Mouse (Mus musculus) limb, embryonic 13.5 days (tissue): ENCODE data around the gene Fbxl16. TPM values are rescaled to one million over a fixed set of nuclear protein-coding genes. Genes with fewer than 3 reads are reported as not detected.

Experiments
- microRNA-seq: library from miRNA; unstranded; fragments of <30 nt; microRNA quantifications from one replicate; pipeline ENCODE4, GENCODE M21; 2016
- polyA plus RNA-seq: library from polyadenylated mRNA; unstranded; fragments of >200 nt; fragmentation: Nextera tagmentation; extraction: Ambion mirVana; gene quantifications from 2 replicates; pipeline ENCODE4 v1.2.1, GENCODE M21; 2015

Fbxl16 gene
- polyA plus RNA-seq, 1 experiment from 2014 or later: 2.8 TPM

Small RNAs within 50 kb of the gene (microRNA-seq; reads per million reads assigned to microRNA genes)
- gene Mir3082 (0.52 reads per million), gene Mir6966 (not detected)

Other genes starting within 250 kb of the Fbxl16 start
- gene Sox8, start 238.4 kb upstream of the Fbxl16 start, polyA plus RNA-seq: 15.0 and 16.5 TPM in 2 replicates
- 31.2 and 33.2 TPM in 2 replicates for gene Lmf1, start 230.0 kb upstream of the Fbxl16 start, polyA plus RNA-seq
- gene Gng13, start 91.9 kb upstream of the Fbxl16 start, polyA plus RNA-seq: 1.7 and 2.6 TPM in 2 replicates
- 32.2 and 34.8 TPM in 2 replicates for gene Chtf18, start 81.7 kb upstream of the Fbxl16 start, polyA plus RNA-seq
- 25.8 and 27.0 TPM in 2 replicates for gene Rpusd1, start 81.4 kb upstream of the Fbxl16 start, polyA plus RNA-seq
- not detected in 2 replicates for gene Mslnl, start 73.0 kb upstream of the Fbxl16 start, polyA plus RNA-seq
- not detected in 2 replicates for gene Msln, start 54.7 kb upstream of the Fbxl16 start, polyA plus RNA-seq
- gene Narfl, start 35.3 kb upstream of the Fbxl16 start, polyA plus RNA-seq: 25.5 and 25.7 TPM in 2 replicates
- gene Haghl, start 23.4 kb upstream of the Fbxl16 start, polyA plus RNA-seq: 85.1 and 98.6 TPM in 2 replicates
- 0.27 and 0.31 TPM in 2 replicates for gene Ccdc78, start 22.5 kb upstream of the Fbxl16 start, polyA plus RNA-seq
- gene Fam173a, start 16.2 kb upstream of the Fbxl16 start, polyA plus RNA-seq: 65.5 and 73.1 TPM in 2 replicates
- 2.2 TPM in 1 of 2 replicates, not detected in the other for gene AC134908.4, start 13.4 kb upstream of the Fbxl16 start, polyA plus RNA-seq
- gene Metrn, start 11.9 kb upstream of the Fbxl16 start, polyA plus RNA-seq: 50.7 and 52.5 TPM in 2 replicates
- gene Wdr24, start 14.5 kb downstream of the Fbxl16 start, polyA plus RNA-seq: 25.2 and 27.7 TPM in 2 replicates
- 57.9 and 60.7 TPM in 2 replicates for gene Jmjd8, start 19.8 kb downstream of the Fbxl16 start, polyA plus RNA-seq
- 359 and 366 TPM in 2 replicates for gene Stub1, start 24.3 kb downstream of the Fbxl16 start, polyA plus RNA-seq
- 1.4 and 1.6 TPM in 2 replicates for gene Rhbdl1, start 28.2 kb downstream of the Fbxl16 start, polyA plus RNA-seq
- gene Gm20683, start 32.7 kb downstream of the Fbxl16 start, polyA plus RNA-seq: 1.5 and 1.9 TPM in 2 replicates
- 25.7 and 26.8 TPM in 2 replicates for gene Rhot2, start 35.8 kb downstream of the Fbxl16 start, polyA plus RNA-seq
- 24.9 and 26.2 TPM in 2 replicates for gene Wdr90, start 52.4 kb downstream of the Fbxl16 start, polyA plus RNA-seq
- gene Mcrip2, start 59.7 kb downstream of the Fbxl16 start, polyA plus RNA-seq: 9.8 and 12.2 TPM in 2 replicates
- 56.1 and 56.2 TPM in 2 replicates for gene Mettl26, start 66.0 kb downstream of the Fbxl16 start, polyA plus RNA-seq
- gene Wfikkn1, start 71.8 kb downstream of the Fbxl16 start, polyA plus RNA-seq: 0.41 and 0.57 TPM in 2 replicates
- gene Rab40c, start 110.6 kb downstream of the Fbxl16 start, polyA plus RNA-seq: 33.4 and 37.6 TPM in 2 replicates
- 50.2 and 50.5 TPM in 2 replicates for gene Pigq, start 135.9 kb downstream of the Fbxl16 start, polyA plus RNA-seq
- not detected in 2 replicates for gene Nhlrc4, start 135.9 kb downstream of the Fbxl16 start, polyA plus RNA-seq
- 0.19 and 0.31 TPM in 2 replicates for gene A930017K11Rik, start 143.5 kb downstream of the Fbxl16 start, polyA plus RNA-seq
- gene Capn15, start 176.7 kb downstream of the Fbxl16 start, polyA plus RNA-seq: 24.8 and 25.4 TPM in 2 replicates